Mouse (Mus musculus): Measurements from ENCODE around the gene Slc39a13.
"Not testable (repeated sequence)": the region's sequence is repeated elsewhere in the genome, so short reads cannot be mapped to it uniquely, and the experiment has no call there.

Slc39a13 gene

DNA sequence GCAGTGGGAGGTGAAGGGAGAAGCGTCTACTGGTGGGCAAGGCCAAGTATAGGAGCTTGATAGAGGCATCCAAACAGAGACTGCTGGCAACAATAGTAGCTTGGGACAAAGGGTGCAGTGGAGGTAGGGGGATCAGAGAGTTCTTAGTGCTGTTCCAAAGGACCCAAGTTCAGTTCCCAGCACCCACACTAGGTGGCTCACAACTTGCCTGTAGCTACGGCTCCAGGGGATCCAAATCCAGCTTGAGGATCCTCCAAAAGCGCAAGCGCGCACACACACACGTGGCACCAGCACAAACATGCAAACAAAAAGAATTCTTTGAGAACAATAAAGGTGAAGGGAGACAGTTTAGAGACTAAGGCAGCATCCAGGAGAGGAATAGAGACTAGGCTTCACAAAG lies 6.0 kb downstream of the Slc39a13 start:
- no peak for DNase-seq (ENCODE audit: low spot score in 2 of 2)

- DNase-seq (ENCODE audit: low spot score in 2 of 2): no peak
These were observed 7.2 kb downstream of the Slc39a13 start for GRCm38 (mm10) chr2:91062779-91063606.

GRCm38 (mm10) chr2:91061849-91062481 lies 8.3 kb downstream of the Slc39a13 start:
- DNase-seq (ENCODE audit: low spot score in 2 of 2): no peak

DNA sequence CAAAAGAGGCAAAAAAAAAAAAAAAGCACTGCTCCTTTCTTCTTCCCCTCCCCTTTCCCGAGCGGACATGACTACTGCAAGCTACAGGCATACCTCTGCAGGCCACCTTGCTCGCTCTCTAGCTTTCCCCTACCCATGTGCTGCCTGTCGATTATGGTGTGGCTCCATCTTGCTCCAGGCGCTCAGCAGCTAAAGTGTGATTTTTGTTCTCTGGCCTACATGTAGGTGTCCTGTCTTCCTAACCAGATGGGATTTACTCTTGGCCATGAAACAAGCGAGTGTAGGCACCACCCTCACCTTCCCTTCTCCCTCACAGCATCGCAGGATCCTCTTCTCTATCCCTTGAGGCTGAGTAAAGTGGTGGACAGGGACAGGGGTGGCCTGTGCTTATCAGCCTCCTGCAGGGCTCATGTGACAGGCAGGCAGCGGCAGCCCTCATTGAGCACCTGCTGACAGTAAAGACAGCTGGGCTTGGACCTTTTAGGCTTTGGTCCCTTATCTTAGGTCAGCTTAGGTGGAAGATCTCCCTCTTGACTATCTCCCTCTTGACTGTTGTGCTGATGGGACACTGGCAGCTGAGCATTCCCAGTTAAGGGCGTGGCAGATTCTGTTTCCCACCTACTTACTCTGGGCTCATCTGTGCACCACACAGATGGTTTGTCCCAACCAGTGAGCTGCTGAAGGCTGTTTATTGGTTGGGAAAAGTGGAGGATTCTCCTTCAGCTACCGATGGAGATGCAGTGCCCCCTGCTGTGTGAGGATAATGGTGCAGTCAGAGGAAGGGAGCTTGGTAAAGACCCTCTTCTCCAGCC lies 9.5 kb downstream of the Slc39a13 start:
- DNase-seq (ENCODE audit: low spot score in 2 of 2): peak; percentile 74 to 82

DNA sequence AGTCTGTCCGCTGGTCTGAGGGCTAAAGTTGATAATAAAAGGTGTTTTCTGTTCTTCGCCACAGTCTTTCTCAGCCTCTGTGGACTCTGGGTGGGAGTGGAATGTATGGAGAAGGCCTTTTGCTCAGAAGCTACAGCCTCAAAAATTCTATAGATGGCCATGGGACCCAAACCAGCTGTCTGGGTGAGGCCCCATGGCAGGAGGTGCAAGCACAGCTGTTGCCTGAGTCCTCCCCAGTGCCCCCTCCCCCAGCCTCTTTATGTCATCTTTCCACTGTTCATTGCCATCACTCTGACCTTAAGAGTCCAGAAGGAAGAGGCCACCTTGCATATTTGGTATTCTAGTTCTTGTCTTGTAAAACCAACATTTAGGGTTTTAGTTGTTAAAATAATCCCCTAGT lies 10.8 kb downstream of the Slc39a13 start:
- DNase-seq (ENCODE audit: low spot score in 2 of 2): no peak

GRCm38 (mm10) chr2:91058435-91058834 lies 11.8 kb downstream of the Slc39a13 start:
- no peak for DNase-seq (ENCODE audit: low spot score in 2 of 2)

DNA sequence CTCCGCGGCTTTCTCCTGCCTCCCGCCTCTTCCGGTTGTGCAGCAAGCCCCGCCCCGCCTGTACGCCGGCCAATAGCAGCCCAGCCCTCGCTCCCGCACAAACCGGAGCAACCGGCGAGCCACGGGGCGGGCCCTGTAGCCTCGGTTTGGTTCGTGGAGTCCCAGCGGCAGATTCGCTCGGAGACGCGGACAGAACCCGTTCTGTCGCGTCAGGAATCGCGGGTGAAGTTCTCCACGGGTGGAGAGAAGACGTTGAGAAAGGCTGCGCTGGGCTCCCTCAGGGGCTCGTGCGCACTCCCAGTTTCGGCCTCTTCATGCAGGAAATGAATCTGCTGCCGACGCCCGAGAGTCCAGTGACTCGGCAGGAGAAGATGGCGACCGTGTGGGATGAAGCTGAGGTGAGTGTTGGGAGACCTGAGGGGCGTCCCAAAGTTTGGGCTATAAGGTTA lies 16.3 kb downstream of the Slc39a13 start, which contains the start of gene Psmc3:
Gene Psmc3, plus strand, starts transcription at position 76 of the 449 bp plus-strand sequence.
- DNase-seq (ENCODE audit: low spot score in 2 of 2): peak; percentile 94 to 96

DNA sequence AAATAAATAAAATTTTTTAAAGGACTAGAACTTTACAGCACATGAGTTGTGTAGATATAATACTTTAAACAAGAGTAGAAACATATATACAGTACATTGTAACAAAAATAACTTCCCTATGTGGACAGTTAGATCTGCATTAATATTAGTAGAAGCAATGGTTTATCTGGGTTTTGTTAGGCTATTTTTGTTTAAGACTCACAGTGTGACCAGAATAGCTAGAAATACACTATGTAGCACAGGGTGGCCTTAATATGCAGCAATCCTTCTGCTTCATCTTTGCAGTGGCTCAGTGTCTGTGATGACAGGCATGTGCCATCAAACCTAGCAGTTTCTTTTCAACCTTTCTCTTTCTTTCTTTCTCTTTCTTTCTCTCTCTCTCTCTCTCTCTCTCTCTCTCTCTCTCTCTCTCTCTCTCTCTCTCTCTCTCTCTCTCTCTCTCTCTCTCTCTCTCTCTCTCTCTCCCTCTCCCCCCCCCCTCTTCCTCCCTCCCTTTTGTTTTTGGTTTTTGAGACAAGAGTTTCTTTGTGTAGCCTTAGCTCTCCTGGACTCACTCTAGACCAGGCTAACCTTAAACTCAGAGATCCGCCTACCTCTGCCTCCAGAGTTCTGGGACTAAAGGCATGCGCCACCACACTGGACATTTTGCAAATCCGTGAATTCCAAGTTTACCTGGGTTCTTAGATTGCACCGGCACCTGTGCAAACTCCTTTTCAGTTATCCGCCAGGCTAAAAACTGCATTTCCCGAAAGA lies 16.9 kb downstream of the Slc39a13 start:
- DNase-seq (ENCODE audit: low spot score in 2 of 2): no peak

DNA sequence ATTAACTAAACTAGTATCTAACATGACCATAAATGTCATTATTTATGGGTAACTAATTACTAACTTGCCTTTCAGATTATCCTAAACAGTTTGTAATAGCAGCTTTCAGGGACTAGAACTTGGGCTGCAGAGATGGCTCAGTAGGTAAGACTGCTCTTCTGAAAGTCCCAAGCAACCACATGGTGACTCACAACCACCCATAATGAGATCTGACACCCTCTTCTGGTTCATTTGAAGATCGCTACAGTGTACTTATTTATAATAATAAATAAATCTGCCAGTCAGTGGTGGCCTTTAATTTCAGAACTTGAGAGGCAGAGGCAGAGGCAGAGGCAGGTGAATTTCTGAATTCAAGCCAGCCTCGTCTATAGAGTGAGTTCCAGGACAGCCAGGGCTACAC lies 17.5 kb downstream of the Slc39a13 start:
- no peak for DNase-seq (ENCODE audit: low spot score in 2 of 2)

DNA sequence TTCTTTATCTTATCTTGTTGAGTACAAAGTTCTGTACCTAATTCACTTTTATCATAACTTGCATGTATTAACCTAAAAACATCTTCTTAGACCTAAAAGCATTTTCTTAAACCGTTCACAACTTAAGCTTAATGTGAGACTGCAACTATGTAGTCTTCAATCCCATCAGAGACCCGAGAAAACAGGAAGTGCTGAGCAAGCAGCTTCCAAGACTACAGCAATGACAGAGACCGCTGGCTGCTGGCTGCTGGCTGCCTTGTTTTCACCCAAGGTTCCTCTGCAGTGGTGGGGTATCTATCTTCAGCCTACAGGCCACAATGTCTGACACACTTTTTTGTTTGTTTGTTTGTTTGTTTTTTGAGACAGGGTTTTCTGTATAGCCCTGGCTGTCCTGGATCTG lies 18.3 kb downstream of the Slc39a13 start:
- no peak for DNase-seq (ENCODE audit: low spot score in 2 of 2)

DNA sequence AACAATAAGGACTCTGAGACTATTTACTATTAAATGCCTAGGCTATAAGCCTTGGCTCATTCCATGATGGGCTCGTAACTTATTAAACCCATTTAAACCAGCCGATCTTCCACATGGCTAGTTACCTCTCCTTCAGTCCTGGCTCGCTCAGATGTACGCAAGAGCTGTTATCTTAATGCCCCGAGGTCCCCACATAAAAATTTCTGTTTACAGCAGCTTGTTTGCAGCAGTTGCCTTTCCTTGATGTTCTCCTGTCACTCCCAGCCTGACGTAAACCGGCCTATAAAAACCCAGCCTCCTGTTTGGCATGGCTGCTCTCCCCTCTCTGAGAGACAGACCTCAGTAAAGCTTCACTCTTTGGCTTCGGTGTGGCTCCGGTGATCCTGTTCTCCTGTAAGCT lies 22.9 kb downstream of the Slc39a13 start:
- no peak for DNase-seq (ENCODE audit: low spot score in 2 of 2)

DNA sequence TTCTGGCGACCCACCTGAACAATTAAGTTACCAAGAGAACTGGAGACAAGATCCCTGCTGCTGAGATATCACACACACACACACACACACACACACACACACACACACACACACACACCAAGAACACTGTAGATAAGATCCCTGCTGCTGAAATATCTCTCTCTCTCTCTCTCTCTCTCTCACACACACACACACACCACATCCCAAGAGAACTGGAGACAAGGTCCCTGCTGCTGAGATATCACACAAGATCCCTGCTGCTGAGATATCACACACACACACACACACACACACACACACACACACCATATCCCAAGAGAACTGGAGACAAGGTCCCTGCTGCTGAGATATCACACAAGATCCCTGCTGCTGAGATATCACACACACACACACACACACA lies 24.4 kb downstream of the Slc39a13 start:
- DNase-seq (ENCODE audit: low spot score in 2 of 2): not testable (repeated sequence)

- no peak for DNase-seq (ENCODE audit: low spot score in 2 of 2)
These were observed 25.5 kb downstream of the Slc39a13 start for GRCm38 (mm10) chr2:91044727-91045126.

DNA sequence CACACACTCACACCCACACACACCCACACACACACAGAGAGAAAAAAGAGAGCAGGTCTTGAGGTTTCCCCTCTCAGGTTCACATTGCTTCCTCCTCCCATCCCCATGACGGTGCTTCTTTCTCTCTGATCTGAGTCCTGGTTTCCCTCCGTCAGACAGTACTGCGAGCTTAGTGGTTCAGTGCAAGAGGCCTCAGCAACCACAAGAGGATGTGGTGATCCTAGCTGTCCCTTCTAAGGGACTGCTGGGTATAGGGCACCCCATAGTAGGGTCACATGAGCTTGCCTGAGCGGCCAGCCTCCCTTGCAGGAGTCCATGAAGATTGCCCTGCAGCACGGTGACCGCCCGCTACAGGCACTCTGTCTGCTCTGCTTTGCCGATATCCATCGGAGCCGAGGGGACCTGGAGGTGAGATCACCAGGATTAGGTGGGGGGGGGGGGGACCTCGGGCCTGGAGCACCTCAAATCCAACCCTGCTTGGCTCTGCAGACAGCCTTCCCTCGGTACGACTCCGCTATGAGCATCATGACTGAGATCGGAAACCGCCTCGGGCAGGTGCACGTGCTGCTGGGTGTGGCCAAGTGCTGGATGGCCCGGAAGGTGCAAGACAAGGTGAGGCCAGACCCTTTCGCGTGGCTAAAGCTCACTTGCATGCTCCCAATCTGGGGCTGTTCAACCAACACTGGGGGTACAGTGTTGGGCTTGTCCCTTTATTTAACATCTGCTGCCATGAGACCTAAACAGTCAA lies 27.4 kb downstream of the Slc39a13 start:
- no peak for DNase-seq (ENCODE audit: low spot score in 2 of 2)

DNA sequence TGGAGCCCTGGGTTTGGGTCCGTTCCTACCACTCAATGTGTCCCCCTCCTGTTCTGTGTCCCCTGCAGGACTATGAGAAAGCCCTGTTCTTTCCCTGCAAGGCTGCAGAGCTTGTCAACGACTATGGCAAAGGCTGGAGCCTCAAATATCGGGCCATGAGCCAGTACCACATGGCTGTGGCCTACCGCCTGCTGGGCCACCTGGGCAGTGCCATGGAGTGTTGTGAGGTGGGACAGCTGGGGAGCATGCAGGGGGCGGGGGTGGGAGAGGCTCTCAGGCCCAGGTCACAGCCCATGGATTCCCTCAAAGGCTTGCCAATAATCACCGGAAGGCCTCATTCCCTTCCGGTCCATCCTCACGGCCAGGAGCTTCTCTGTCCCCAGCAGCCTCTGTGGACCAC lies 28.4 kb downstream of the Slc39a13 start:
- DNase-seq (ENCODE audit: low spot score in 2 of 2): no peak

DNA sequence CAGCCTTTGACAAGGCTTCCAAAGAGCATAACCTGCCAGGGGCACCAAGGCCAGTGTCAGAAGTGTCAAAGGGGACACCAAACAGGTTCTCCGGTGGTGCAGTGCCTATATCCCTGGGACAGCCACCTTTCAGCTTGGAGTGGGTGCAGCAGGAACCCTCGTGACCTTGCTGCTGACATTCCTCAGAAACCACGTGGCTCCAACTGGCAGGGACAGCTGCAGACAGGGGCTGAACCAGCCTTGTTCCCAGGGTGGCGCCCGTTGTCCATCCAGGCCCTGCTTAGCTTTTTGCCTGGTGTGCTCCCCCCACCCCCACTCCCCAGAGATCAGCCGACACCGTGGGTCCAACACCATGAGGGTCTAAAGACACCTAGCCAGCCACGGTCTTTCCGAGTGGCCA lies 34.8 kb downstream of the Slc39a13 start, which contains the start of gene Rapsn:
Gene Rapsn, plus strand, starts transcription at position 236 of the 400 bp plus-strand sequence.
- DNase-seq (ENCODE audit: low spot score in 2 of 2): no peak

GRCm38 (mm10) chr2:91033000-91033399 lies 37.2 kb downstream of the Slc39a13 start:
- no peak for DNase-seq (ENCODE audit: low spot score in 2 of 2)

- no peak for DNase-seq (ENCODE audit: low spot score in 2 of 2)
These were observed 39.0 kb downstream of the Slc39a13 start for GRCm38 (mm10) chr2:91031216-91031615.

DNA sequence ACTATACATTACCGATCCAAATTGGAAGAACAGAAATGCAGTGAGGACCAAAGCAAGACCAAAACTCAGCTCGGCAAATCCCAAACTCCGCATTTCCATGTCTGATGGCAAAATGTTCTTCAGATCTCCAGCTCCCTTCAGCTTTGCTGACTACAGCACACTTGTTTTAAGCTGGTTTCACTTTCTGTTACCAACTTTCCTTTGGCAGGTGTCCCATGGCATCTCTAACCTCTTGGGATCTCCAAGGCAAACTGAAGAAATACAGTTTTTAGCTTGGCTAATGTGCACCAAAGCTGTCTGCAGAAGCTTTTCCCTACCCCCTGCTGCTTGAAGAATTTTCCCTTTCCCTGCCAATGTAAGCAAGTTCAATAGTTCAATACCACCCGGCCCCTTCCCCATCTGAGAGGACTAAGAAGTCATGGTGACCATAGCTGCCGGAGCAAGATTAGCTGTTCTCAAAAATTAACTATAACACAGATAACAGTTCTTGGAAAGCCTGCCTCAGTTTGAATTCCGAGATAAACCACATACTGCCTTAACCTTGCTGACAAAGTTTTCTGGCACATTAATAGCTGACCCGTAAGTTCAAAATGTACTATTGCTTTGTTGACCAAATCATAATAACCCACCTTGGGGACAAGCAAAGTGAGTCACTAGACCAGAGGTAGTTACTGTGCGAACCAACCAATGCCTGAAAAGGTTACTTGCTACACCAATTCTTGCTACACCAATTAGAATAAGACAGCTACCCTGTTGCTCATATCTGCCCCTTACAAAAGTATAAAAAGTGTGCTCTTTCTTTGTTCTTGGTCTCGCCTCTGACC lies 42.6 kb downstream of the Slc39a13 start:
- DNase-seq (ENCODE audit: low spot score in 2 of 2): no peak

- DNase-seq (ENCODE audit: low spot score in 2 of 2): no peak
These were observed 43.7 kb downstream of the Slc39a13 start for GRCm38 (mm10) chr2:91026491-91026890.

Measured in frontal cortex, postnatal 36 days (tissue).